Mouse (Mus musculus): ENCODE data around the gene Slc40a1. TPM values are rescaled to one million over a fixed set of nuclear protein-coding genes. Genes with fewer than 3 reads are reported as not detected.

Slc40a1 gene
- polyA plus RNA-seq, 1 experiment: 62.6 TPM

- no peak overlapping the region for H3K4me3 ChIP-seq (ENCODE audit: extremely low read depth, insufficient read depth, insufficient read length)
- no peak for DNase-seq (ENCODE audit: low read depth in 1 of 2, low spot score in 2 of 2)
- no peaks in the 10 kb centered on the region for H3K4me1 ChIP-seq (ENCODE audit: control insufficient read depth, insufficient read depth, insufficient read length)
- no peaks in the 10 kb centered on the region for H3K27me3 ChIP-seq (ENCODE audit: control insufficient read depth, insufficient read depth, low read length)
- no peaks in the 10 kb centered on the region for H3K36me3 ChIP-seq (ENCODE audit: control insufficient read depth, insufficient read depth, low read length)
- 85% methylated on average over 9 of the region's 9 CpGs for WGBS
- no peak overlapping the region for H3K27ac ChIP-seq (ENCODE audit: insufficient read depth, low read length)
- TF ChIP-seq POLR2A (IDR thresholded peaks at IDR 0.05; ENCODE audit: low read depth, low read length) (no peak), CTCF (IDR thresholded peaks at IDR 0.05; ENCODE audit: extremely low read depth, insufficient read depth, insufficient read length, insufficient replicate concordance) (no peak)
Measured at GRCm38 (mm10) chr1:45886800-45887199, 39.5 kb downstream of the Slc40a1 start.

GRCm38 (mm10) chr1:45883378-45883777 lies 42.9 kb downstream of the Slc40a1 start:
- Histone ChIP-seq H3K27me3 (ENCODE audit: control insufficient read depth, insufficient read depth, low read length) (no peaks in the 10 kb centered on the region), H3K4me1 (ENCODE audit: control insufficient read depth, insufficient read depth, insufficient read length) (no peaks in the 10 kb centered on the region), H3K36me3 (ENCODE audit: control insufficient read depth, insufficient read depth, low read length) (no peaks in the 10 kb centered on the region), H3K4me3 (ENCODE audit: extremely low read depth, insufficient read depth, insufficient read length) (no peak overlapping the region), H3K27ac (ENCODE audit: insufficient read depth, low read length) (no peak overlapping the region)
- DNase-seq (ENCODE audit: low read depth in 1 of 2, low spot score in 2 of 2): no peak
- TF ChIP-seq POLR2A (IDR thresholded peaks at IDR 0.05; ENCODE audit: low read depth, low read length) (no peak), CTCF (IDR thresholded peaks at IDR 0.05; ENCODE audit: extremely low read depth, insufficient read depth, insufficient read length, insufficient replicate concordance) (no peak)

- 70% methylated on average over 6 of the region's 6 CpGs for WGBS
- no peak overlapping the region for H3K27ac ChIP-seq (ENCODE audit: insufficient read depth, low read length)
- H3K4me3 ChIP-seq (ENCODE audit: extremely low read depth, insufficient read depth, insufficient read length): no peak overlapping the region
Measured at GRCm38 (mm10) chr1:45882076-45882475, 44.2 kb downstream of the Slc40a1 start.

GRCm38 (mm10) chr1:45881228-45881832 lies 45.0 kb downstream of the Slc40a1 start:
- TF ChIP-seq CTCF (IDR thresholded peaks at IDR 0.05; ENCODE audit: extremely low read depth, insufficient read depth, insufficient read length, insufficient replicate concordance): no peak
- no peak for TF ChIP-seq POLR2A (IDR thresholded peaks at IDR 0.05; ENCODE audit: low read depth, low read length)
- H3K27ac ChIP-seq (ENCODE audit: insufficient read depth, low read length): no peak overlapping the region
- no peaks in the 10 kb centered on the region for H3K27me3 ChIP-seq (ENCODE audit: control insufficient read depth, insufficient read depth, low read length)
- no peak for DNase-seq (ENCODE audit: low read depth in 1 of 2, low spot score in 2 of 2)
- no peak overlapping the region for H3K4me3 ChIP-seq (ENCODE audit: extremely low read depth, insufficient read depth, insufficient read length)
- no peaks in the 10 kb centered on the region for H3K36me3 ChIP-seq (ENCODE audit: control insufficient read depth, insufficient read depth, low read length)
- WGBS: 19% methylated on average over 3 of the region's 3 CpGs
- H3K4me1 ChIP-seq (ENCODE audit: control insufficient read depth, insufficient read depth, insufficient read length): no peaks in the 10 kb centered on the region

More at GRCm38 (mm10) chr1:45882076-45882475, 44.2 kb downstream of the Slc40a1 start:
- Histone ChIP-seq H3K27me3 (ENCODE audit: control insufficient read depth, insufficient read depth, low read length) (no peaks in the 10 kb centered on the region), H3K36me3 (ENCODE audit: control insufficient read depth, insufficient read depth, low read length) (no peaks in the 10 kb centered on the region), H3K4me1 (ENCODE audit: control insufficient read depth, insufficient read depth, insufficient read length) (no peaks in the 10 kb centered on the region)
- TF ChIP-seq CTCF (IDR thresholded peaks at IDR 0.05; ENCODE audit: extremely low read depth, insufficient read depth, insufficient read length, insufficient replicate concordance) (no peak), POLR2A (IDR thresholded peaks at IDR 0.05; ENCODE audit: low read depth, low read length) (no peak)
- no peak for DNase-seq (ENCODE audit: low read depth in 1 of 2, low spot score in 2 of 2)

GRCm38 (mm10) chr1:45877463-45877862 lies 48.9 kb downstream of the Slc40a1 start:
- H3K27ac ChIP-seq (ENCODE audit: insufficient read depth, low read length): no peak overlapping the region
- no peak for TF ChIP-seq CTCF (IDR thresholded peaks at IDR 0.05; ENCODE audit: extremely low read depth, insufficient read depth, insufficient read length, insufficient replicate concordance)
- no peak for TF ChIP-seq POLR2A (IDR thresholded peaks at IDR 0.05; ENCODE audit: low read depth, low read length)
- no peak for DNase-seq (ENCODE audit: low read depth in 1 of 2, low spot score in 2 of 2)
- H3K36me3 ChIP-seq (ENCODE audit: control insufficient read depth, insufficient read depth, low read length): no peaks in the 10 kb centered on the region
- H3K4me3 ChIP-seq (ENCODE audit: extremely low read depth, insufficient read depth, insufficient read length): no peak overlapping the region
- H3K4me1 ChIP-seq (ENCODE audit: control insufficient read depth, insufficient read depth, insufficient read length): no peaks in the 10 kb centered on the region; the same call in 1 of the 2 replicates
- no peaks in the 10 kb centered on the region for H3K27me3 ChIP-seq (ENCODE audit: control insufficient read depth, insufficient read depth, low read length)
- 89% methylated on average over 3 of the region's 3 CpGs for WGBS

GRCm38 (mm10) chr1:45876450-45877198 lies 49.7 kb downstream of the Slc40a1 start:
- Histone ChIP-seq H3K27ac (ENCODE audit: insufficient read depth, low read length) (no peak overlapping the region), H3K27me3 (ENCODE audit: control insufficient read depth, insufficient read depth, low read length) (no peaks in the 10 kb centered on the region), H3K4me3 (ENCODE audit: extremely low read depth, insufficient read depth, insufficient read length) (no peak overlapping the region), H3K4me1 (ENCODE audit: control insufficient read depth, insufficient read depth, insufficient read length) (no peaks in the 10 kb centered on the region; the same call in 1 of the 2 replicates), H3K36me3 (ENCODE audit: control insufficient read depth, insufficient read depth, low read length) (no peaks in the 10 kb centered on the region)
- no peak for TF ChIP-seq POLR2A (IDR thresholded peaks at IDR 0.05; ENCODE audit: low read depth, low read length)
- TF ChIP-seq CTCF (IDR thresholded peaks at IDR 0.05; ENCODE audit: extremely low read depth, insufficient read depth, insufficient read length, insufficient replicate concordance): no peak
- DNase-seq (ENCODE audit: low read depth in 1 of 2, low spot score in 2 of 2): no peak
- 91% methylated on average over 6 of the region's 6 CpGs for WGBS

GRCm38 (mm10) chr1:45875640-45876039 lies 50.7 kb downstream of the Slc40a1 start:
- Histone ChIP-seq H3K27me3 (ENCODE audit: control insufficient read depth, insufficient read depth, low read length) (no peaks in the 10 kb centered on the region), H3K27ac (ENCODE audit: insufficient read depth, low read length) (no peak overlapping the region), H3K4me3 (ENCODE audit: extremely low read depth, insufficient read depth, insufficient read length) (no peak overlapping the region), H3K36me3 (ENCODE audit: control insufficient read depth, insufficient read depth, low read length) (no peaks in the 10 kb centered on the region), H3K4me1 (ENCODE audit: control insufficient read depth, insufficient read depth, insufficient read length) (no peaks in the 10 kb centered on the region; the same call in 1 of the 2 replicates)
- TF ChIP-seq CTCF (IDR thresholded peaks at IDR 0.05; ENCODE audit: extremely low read depth, insufficient read depth, insufficient read length, insufficient replicate concordance) (no peak), POLR2A (IDR thresholded peaks at IDR 0.05; ENCODE audit: low read depth, low read length) (no peak)
- WGBS: 72% methylated on average over 2 of the region's 2 CpGs
- DNase-seq (ENCODE audit: low read depth in 1 of 2, low spot score in 2 of 2): no peak

Data from spleen, adult 2 months (tissue).